Mouse (Mus musculus): ENCODE measurements around the gene Cptp. TPM values are rescaled to one million over a fixed set of nuclear protein-coding genes. Genes with fewer than 3 reads are reported as not detected.

Gene Cptp
- polyA plus RNA-seq, 1 experiment from 2014 or later, result 22.7 TPM

- WGBS, result 94% methylated on average over 9 of the region's 9 CpGs
- Histone ChIP-seq H3K36me3 (ENCODE audit: control insufficient read depth, insufficient read depth, low read length) (peaks cover 9% of the 10 kb centered on the region; the same call in 1 of the 2 replicates), H3K27ac (ENCODE audit: low read depth, low read length) (no peak overlapping the region), H3K9me3 (ENCODE audit: control insufficient read depth, low read length) (no peaks in the 10 kb centered on the region), H3K27me3 (ENCODE audit: control insufficient read depth, insufficient read depth, low read length) (no peaks in the 10 kb centered on the region), H3K4me2 (replicated peaks; ENCODE audit: low read depth, low read length) (no peak overlapping the region), H3K4me1 (replicated peaks; ENCODE audit: control insufficient read depth, insufficient read depth, low read length) (peaks cover 6% of the 10 kb centered on the region), H3K9ac (ENCODE audit: low read depth, low read length) (no peak overlapping the region), H3K4me3 (ENCODE audit: low read depth, low read length) (no peak overlapping the region)
- ATAC-seq (ENCODE audit: low FRiP score) (no peak), DNase-seq (ENCODE audit: low spot score) (no peak)
These were observed 15.8 kb downstream of the Cptp start for GRCm38 (mm10) chr4:155853421-155853820.

DNA sequence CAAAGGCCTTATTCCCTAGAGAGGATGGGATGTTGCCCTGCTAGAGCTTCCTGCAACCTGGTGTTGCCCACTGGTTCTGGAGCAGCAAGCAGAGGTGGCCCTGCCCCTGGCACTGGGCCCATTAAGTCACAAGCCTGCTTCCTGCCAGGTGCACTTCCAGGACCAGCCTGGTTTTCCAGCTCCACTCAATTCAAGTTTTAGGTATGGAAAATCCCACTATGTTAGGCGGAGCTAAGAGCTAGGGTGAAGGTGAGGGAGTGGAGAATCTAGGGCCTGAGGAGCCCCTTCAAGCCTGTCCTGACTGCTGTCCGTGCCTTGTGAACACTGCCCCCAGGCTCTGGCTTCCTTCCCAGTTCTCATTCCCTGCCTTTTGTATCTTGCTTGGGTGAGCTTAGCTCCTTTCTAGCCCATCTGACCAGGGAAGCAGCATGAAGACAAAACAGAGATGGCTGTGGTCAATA, 17.3 kb downstream of the Cptp start:
- H3K4me1 ChIP-seq (replicated peaks; ENCODE audit: control insufficient read depth, insufficient read depth, low read length), result peaks cover 7% of the 10 kb centered on the region
- WGBS, result 89% methylated on average over 2 of the region's 2 CpGs
- ATAC-seq (ENCODE audit: low FRiP score), result no peak
- no peaks in the 10 kb centered on the region for H3K9me3 ChIP-seq (ENCODE audit: control insufficient read depth, low read length)
- H3K27me3 ChIP-seq (ENCODE audit: control insufficient read depth, insufficient read depth, low read length), result no peaks in the 10 kb centered on the region
- no peak overlapping the region for H3K4me3 ChIP-seq (ENCODE audit: low read depth, low read length)
- no peak for DNase-seq (ENCODE audit: low spot score)
- H3K9ac ChIP-seq (ENCODE audit: low read depth, low read length), result no peak overlapping the region
- no peak overlapping the region for H3K27ac ChIP-seq (ENCODE audit: low read depth, low read length)
- no peak overlapping the region for H3K4me2 ChIP-seq (replicated peaks; ENCODE audit: low read depth, low read length)
- peaks cover 5% of the 10 kb centered on the region; the same call in 1 of the 2 replicates for H3K36me3 ChIP-seq (ENCODE audit: control insufficient read depth, insufficient read depth, low read length)

- DNase-seq (ENCODE audit: low spot score), result no peak
- Histone ChIP-seq H3K4me3 (ENCODE audit: low read depth, low read length) (no peak overlapping the region), H3K36me3 (ENCODE audit: control insufficient read depth, insufficient read depth, low read length) (peaks cover 5% of the 10 kb centered on the region; the same call in 1 of the 2 replicates), H3K27ac (ENCODE audit: low read depth, low read length) (no peak overlapping the region), H3K27me3 (ENCODE audit: control insufficient read depth, insufficient read depth, low read length) (no peaks in the 10 kb centered on the region), H3K4me1 (replicated peaks; ENCODE audit: control insufficient read depth, insufficient read depth, low read length) (peaks cover 7% of the 10 kb centered on the region), H3K9me3 (ENCODE audit: control insufficient read depth, low read length) (no peaks in the 10 kb centered on the region), H3K9ac (ENCODE audit: low read depth, low read length) (no peak overlapping the region), H3K4me2 (replicated peaks; ENCODE audit: low read depth, low read length) (no peak overlapping the region)
- ATAC-seq (ENCODE audit: low FRiP score), result no peak
- WGBS, result 86% methylated on average over 3 of the region's 3 CpGs
These were observed 17.9 kb downstream of the Cptp start for GRCm38 (mm10) chr4:155851368-155851767.

DNA sequence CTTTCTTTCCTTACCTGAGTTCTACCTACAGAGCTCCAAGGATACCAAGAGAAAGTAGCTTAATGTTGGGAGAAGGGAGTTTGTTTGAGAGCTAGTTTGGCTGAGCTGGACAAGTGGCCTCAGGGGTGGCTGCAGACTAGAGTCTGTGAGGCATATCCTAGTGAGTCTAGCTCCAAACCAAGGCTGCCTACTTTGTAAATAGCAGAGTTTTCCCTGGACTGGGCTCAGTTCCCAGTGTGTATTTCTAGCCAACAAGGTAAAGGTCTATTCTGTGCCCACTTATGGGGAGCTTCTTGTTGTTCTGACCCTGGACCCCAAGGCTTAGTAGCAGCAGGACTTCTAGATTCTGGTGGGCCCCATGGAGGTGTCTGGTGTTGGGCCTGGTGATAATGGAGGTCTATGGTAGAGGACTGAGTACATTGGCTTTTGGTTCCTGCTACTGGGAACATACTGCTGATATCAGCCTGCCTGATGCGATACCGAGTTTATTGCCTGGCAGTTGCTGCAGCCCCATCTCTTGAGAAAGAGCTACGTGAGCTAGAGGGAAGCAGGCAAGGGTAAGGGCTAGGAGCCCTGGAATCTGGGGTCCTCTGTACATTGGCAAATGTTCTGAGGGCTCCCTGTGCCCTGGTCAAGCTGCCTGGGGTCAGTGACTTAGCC, 19.3 kb downstream of the Cptp start:
- Histone ChIP-seq H3K36me3 (ENCODE audit: control insufficient read depth, insufficient read depth, low read length) (no peaks in the 10 kb centered on the region), H3K9ac (ENCODE audit: low read depth, low read length) (no peak overlapping the region), H3K27ac (ENCODE audit: low read depth, low read length) (no peak overlapping the region), H3K4me2 (replicated peaks; ENCODE audit: low read depth, low read length) (no peak overlapping the region), H3K4me1 (replicated peaks; ENCODE audit: control insufficient read depth, insufficient read depth, low read length) (peaks cover 7% of the 10 kb centered on the region), H3K27me3 (ENCODE audit: control insufficient read depth, insufficient read depth, low read length) (no peaks in the 10 kb centered on the region), H3K9me3 (ENCODE audit: control insufficient read depth, low read length) (no peaks in the 10 kb centered on the region), H3K4me3 (ENCODE audit: low read depth, low read length) (no peak overlapping the region)
- WGBS, result 92% methylated on average over 3 of the region's 3 CpGs
- ATAC-seq (ENCODE audit: low FRiP score) (no peak), DNase-seq (ENCODE audit: low spot score) (no peak)

DNA sequence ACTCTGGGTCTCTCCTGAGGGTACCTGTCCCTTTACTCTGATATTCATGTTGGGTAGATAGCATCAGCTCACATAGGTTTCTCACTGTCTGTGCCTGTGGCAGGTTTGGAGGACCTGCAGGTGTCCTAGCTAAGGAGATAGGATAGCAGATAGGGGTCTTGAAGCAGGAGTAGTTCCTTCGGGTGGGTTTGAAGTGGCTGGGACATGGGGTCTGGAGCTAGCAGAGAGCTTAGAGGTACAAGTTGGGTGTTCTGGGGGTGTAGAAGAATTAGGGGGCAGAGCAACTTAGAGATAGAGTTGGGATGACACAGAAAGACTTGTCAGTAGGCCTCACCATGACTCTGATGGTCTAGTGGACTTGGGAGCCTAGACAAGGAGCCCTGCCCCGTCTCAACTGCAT, 19.8 kb downstream of the Cptp start:
- no peaks in the 10 kb centered on the region for H3K36me3 ChIP-seq (ENCODE audit: control insufficient read depth, insufficient read depth, low read length)
- no peak overlapping the region for H3K4me2 ChIP-seq (replicated peaks; ENCODE audit: low read depth, low read length)
- no peak overlapping the region for H3K9ac ChIP-seq (ENCODE audit: low read depth, low read length)
- ATAC-seq (ENCODE audit: low FRiP score) (no peak), DNase-seq (ENCODE audit: low spot score) (no peak)
- no peak overlapping the region for H3K27ac ChIP-seq (ENCODE audit: low read depth, low read length)
- no peaks in the 10 kb centered on the region for H3K9me3 ChIP-seq (ENCODE audit: control insufficient read depth, low read length)
- no peak overlapping the region for H3K4me3 ChIP-seq (ENCODE audit: low read depth, low read length)
- no peaks in the 10 kb centered on the region for H3K27me3 ChIP-seq (ENCODE audit: control insufficient read depth, insufficient read depth, low read length)
- peaks cover 7% of the 10 kb centered on the region for H3K4me1 ChIP-seq (replicated peaks; ENCODE audit: control insufficient read depth, insufficient read depth, low read length)
- 95% methylated on average over 2 of the region's 2 CpGs for WGBS

GRCm38 (mm10) chr4:155848434-155849095, 20.7 kb downstream of the Cptp start:
- Histone ChIP-seq H3K27ac (ENCODE audit: low read depth, low read length) (no peak overlapping the region), H3K36me3 (ENCODE audit: control insufficient read depth, insufficient read depth, low read length) (no peaks in the 10 kb centered on the region), H3K9ac (ENCODE audit: low read depth, low read length) (peak overlapping the region; percentile 92), H3K4me1 (replicated peaks; ENCODE audit: control insufficient read depth, insufficient read depth, low read length) (peaks cover 7% of the 10 kb centered on the region), H3K4me3 (ENCODE audit: low read depth, low read length) (peak overlapping the region; percentile 77), H3K4me2 (replicated peaks; ENCODE audit: low read depth, low read length) (peak overlapping the region; percentile 78), H3K27me3 (ENCODE audit: control insufficient read depth, insufficient read depth, low read length) (no peaks in the 10 kb centered on the region), H3K9me3 (ENCODE audit: control insufficient read depth, low read length) (no peaks in the 10 kb centered on the region)
- DNase-seq (ENCODE audit: low spot score) (no peak), ATAC-seq (ENCODE audit: low FRiP score) (no peak)
- WGBS, result 59% methylated on average over 7 of the region's 7 CpGs

GRCm38 (mm10) chr4:155847591-155848352, 21.5 kb downstream of the Cptp start:
- Histone ChIP-seq H3K36me3 (ENCODE audit: control insufficient read depth, insufficient read depth, low read length) (no peaks in the 10 kb centered on the region), H3K4me2 (replicated peaks; ENCODE audit: low read depth, low read length) (peak overlapping the region; percentile 78), H3K27ac (ENCODE audit: low read depth, low read length) (peak overlapping the region; percentile 27; the same call in 1 of the 2 replicates), H3K9me3 (ENCODE audit: control insufficient read depth, low read length) (no peaks in the 10 kb centered on the region), H3K4me3 (ENCODE audit: low read depth, low read length) (peak overlapping the region; percentile 77), H3K4me1 (replicated peaks; ENCODE audit: control insufficient read depth, insufficient read depth, low read length) (peaks cover 7% of the 10 kb centered on the region), H3K9ac (ENCODE audit: low read depth, low read length) (peak overlapping the region; percentile 92), H3K27me3 (ENCODE audit: control insufficient read depth, insufficient read depth, low read length) (no peaks in the 10 kb centered on the region)
- ATAC-seq (ENCODE audit: low FRiP score) (peak; percentile 63), DNase-seq (ENCODE audit: low spot score) (peak; percentile 52)
- 1% methylated on average over 64 of the region's 69 CpGs for WGBS

GRCm38 (mm10) chr4:155846871-155847578, 22.2 kb downstream of the Cptp start, which contains the start of gene Dvl1:
Gene Dvl1, plus strand, starts transcription at chr4:155847402.
- Histone ChIP-seq H3K36me3 (ENCODE audit: control insufficient read depth, insufficient read depth, low read length) (no peaks in the 10 kb centered on the region), H3K4me1 (replicated peaks; ENCODE audit: control insufficient read depth, insufficient read depth, low read length) (peaks cover 7% of the 10 kb centered on the region), H3K9ac (ENCODE audit: low read depth, low read length) (peak within 1 kb of the TSS; percentile 92), H3K4me2 (replicated peaks; ENCODE audit: low read depth, low read length) (peak within 1 kb of the TSS; percentile 78), H3K27ac (ENCODE audit: low read depth, low read length) (peak within 1 kb of the TSS; percentile 27; the same call in 1 of the 2 replicates), H3K9me3 (ENCODE audit: control insufficient read depth, low read length) (no peaks in the 10 kb centered on the region), H3K27me3 (ENCODE audit: control insufficient read depth, insufficient read depth, low read length) (no peaks in the 10 kb centered on the region), H3K4me3 (ENCODE audit: low read depth, low read length) (peak within 1 kb of the TSS; percentile 77)
- DNase-seq (ENCODE audit: low spot score) (peak; percentile 96), ATAC-seq (ENCODE audit: low FRiP score) (peak; percentile 93)
- 5% methylated on average over 32 of the region's 65 CpGs for WGBS
